Mouse (Mus musculus) erythroblast, embryonic 14.5 days (primary cell): ENCODE measurements around the gene Rps3a1.

Experiments used
- GATA1 ChIP-seq: IDR thresholded peaks from 2 replicates; pipeline ENCODE4 v1.6.1; 2012; ENCODE audit warnings: low read length, inconsistent platforms, mixed read lengths
- TAL1 ChIP-seq: IDR thresholded peaks from 3 replicates; pipeline ENCODE4 v1.6.1; 2012; ENCODE audit warnings: low read length, inconsistent platforms, mixed read lengths

GRCm38 (mm10) chr3:86129757-86130156 is 12.7 kb downstream of the Rps3a1 start:
- TF ChIP-seq GATA1 (no peak), TAL1 (no peak)
